Mouse (Mus musculus): ENCODE measurements at regions not wholly inside any gene's neighbourhood (a gene's known extent, or its start where the extent isn't known, plus 50 kb on each side); places are given as distances from the start of the nearest gene placed in this dataset.

DNA sequence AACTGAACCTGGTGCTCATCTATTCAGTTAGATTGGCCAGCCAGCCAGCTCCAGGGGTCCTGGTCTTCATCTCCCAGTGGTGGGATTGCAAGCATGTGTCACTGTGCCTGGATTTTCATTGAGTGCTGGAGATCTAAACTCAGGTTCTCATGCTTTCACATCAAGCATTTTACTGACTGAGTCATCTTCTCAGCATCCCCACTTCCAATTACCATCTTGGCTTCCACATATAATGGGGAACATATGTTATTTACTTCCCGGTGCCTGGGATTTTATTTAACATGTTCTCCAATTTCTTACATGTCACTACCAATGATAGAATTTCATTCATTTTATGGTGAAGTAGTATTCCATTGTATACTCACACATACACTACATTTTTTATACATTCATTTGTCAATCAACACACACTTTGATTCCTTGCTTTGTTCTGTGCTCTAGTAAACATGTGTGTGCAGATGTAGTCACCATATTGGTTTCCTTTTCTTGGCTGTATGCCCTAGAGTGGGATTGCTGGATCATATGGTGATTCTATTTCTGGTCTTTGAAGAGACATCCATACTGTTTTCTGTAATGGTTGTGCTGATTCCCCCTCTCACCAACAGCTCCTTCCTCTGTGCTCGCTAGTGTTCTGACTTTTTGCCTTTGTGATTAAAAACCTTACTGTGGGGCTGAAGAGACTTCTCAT, 986.0 kb downstream of the Synb start:
- TF ChIP-seq EP300 (IDR thresholded peaks at IDR 0.05; ENCODE audit: insufficient read depth, low read depth, low read length) (no peak), POLR2A (IDR thresholded peaks at IDR 0.05; ENCODE audit: insufficient read depth, low read depth, low read length) (no peak)
